Mouse (Mus musculus): ENCODE measurements around the gene Kif1c.

Kif1c gene

DNA sequence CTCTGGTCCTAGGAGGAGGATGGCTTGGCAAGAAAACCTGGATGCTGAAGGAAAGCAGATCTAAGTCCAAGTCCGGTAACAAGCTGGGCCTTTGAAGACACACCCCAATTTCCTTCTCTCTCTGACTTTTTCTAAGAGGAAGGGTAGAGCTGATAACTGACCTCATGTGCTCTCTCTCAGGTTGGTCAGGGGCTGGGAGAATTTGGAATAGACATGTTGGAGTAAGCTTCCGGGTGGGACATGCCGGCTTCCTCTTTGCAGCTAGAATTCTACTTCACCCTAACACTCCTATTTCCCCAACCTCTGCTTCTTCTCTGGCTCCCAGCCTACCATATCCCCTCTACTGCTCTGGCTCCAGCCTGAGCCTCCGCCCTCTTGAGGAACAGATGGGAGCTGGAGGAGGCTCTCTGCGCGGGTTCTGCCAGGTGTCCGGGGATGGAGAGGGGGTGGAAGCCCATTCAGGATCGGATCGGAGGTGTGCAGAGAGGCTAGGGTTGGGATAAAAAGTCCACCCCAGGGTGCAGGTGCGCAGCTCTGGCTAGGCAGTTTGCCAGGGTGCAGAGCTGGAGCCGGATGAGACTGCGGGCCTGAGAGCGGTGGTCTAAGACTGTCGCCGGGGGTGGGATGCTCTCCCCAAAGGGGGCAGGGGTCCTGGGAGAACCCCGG, 13.3 kb upstream of the Kif1c start:
- in situ Hi-C loops (cut with MboI; ENCODE audit: unreplicated experiment in 2 of 2): loop anchor here in 1 of 2 experiments (5.0 to 10.0 kb wide), 2 partner anchors 52 to 70 kb away; partner anchors contain the start of gene Gp1ba

DNA sequence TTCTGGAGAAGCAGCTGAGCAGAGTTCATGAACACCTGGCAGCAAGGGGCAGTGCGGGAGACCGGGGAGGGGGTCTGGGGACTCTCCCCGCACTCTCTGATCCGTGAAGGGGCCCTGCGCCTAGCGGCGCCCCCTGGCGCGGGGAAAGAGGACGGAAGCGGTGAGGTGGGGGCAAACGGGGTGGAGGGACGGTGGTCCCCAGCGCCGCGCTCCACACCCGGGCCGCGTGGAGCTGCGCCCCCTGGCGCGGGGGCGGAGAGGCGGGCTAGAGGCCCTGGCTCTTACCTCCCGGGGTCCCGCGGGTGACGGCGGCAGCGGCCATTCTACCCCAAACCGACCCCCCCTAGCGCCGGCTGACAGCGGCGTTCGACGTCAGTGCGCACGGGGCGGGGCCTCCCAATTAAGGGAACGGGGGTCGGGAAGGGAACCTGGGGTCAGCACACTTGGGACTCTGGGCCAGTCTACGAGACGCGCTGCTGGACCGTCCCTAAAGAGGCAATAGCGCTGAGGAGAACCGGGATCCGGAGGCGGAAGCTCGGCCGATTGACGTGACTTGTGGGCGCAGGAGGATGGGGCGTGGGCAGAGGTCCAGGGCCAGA, 12.6 kb upstream of the Kif1c start, which contains the start of gene Camta2:
Gene Camta2 (minus strand): TSS at position 505 of the 599 bp plus-strand sequence.
- in situ Hi-C loops (cut with MboI; ENCODE audit: unreplicated experiment in 2 of 2): loop anchor here in 1 of 2 experiments (5.0 to 10.0 kb wide), 2 partner anchors 53 to 70 kb away; partner anchors contain the start of gene Gp1ba

DNA sequence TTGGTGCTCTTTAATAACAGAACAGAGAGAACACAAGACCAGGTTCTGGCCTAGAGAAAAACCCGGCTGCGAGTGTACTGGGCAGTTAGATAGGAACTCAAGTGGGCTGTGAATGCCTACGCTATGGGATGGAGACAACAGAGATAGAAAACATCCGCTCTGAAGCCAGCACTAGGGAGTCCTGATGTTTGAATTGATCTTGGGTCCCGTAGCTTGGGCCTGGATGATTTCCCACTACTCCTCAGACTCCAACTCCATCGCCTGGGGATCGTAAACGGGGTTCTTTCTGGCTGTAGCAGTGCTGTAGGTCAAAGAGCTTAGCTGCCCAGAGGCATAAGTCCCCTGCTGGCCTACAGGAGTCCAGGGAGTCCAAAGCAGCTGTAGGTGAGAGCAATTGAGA, 12.0 kb upstream of the Kif1c start:
- in situ Hi-C loops (cut with MboI; ENCODE audit: unreplicated experiment in 2 of 2): loop anchor here in 1 of 2 experiments (5.0 to 10.0 kb wide), 2 partner anchors 54 to 69 kb away; partner anchors contain the start of gene Gp1ba

DNA sequence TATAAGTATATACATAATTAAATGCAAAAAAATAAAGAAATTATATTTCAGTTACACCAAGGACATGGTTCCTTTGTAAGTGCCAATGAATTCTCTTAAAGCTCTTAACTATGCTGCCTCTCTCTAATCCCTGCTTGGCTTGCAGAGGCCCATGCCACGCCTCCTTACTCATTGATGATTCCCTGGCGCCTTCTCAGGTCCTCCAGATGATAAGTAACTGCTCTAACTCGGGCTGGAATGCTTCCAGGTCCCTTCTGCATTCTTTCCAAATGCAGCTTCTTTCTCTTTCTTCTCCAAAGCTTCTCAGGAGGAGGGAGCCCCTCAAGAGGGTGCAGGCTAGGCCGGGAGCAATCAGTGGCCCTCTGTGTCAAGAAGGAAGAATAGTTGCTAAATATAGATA, 10.8 kb upstream of the Kif1c start:
- in situ Hi-C loops (cut with MboI; ENCODE audit: unreplicated experiment in 2 of 2): loop anchor here in 1 of 2 experiments (5.0 to 10.0 kb wide), 2 partner anchors 55 to 68 kb away; partner anchors contain the start of gene Gp1ba

DNA sequence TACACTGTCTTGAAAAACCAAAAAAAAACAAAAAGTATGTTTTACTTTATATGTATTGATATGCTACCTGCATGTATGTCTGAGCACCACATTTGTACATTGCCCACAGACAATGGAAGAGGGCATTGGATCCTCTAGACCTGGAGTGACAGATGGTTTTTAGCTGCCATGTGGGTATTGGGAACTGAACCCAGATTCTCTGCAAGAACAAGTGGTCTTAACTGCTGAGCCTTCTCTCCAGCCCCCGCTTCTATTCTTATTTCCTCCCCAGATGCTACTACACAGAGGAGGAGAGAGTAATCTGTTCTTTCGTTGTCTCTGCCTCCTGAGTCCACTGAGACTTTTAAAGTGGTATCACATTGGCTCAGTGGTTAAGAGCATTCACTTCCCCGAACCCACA, 6.8 kb upstream of the Kif1c start:
- in situ Hi-C loops (cut with MboI; ENCODE audit: unreplicated experiment in 2 of 2): no loop called here

DNA sequence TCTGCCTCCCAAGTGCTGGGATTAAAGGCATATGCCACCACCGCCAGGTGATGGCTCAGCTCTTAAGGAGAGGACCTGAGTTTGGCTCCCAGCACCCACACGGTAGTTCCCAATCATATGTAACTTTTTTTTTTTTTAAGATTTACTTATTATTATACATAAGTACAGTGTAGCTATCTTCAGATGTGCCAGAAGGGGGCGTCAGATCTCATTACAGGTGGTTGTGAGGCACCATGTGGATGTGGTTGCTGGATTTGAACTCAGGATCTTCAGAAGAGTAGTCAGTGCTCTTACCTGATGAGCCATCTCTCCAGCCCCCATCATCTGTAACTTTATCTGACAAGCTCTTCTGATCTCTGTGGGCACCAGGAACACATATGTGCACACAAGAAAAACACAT, 3.0 kb upstream of the Kif1c start:
- in situ Hi-C loops (cut with MboI; ENCODE audit: unreplicated experiment in 2 of 2): no loop called here

- in situ Hi-C loops (cut with MboI; ENCODE audit: unreplicated experiment in 2 of 2): no loop called here
Observed at GRCm38 (mm10) chr11:70699051-70699450, 1.3 kb upstream of the Kif1c start.

DNA sequence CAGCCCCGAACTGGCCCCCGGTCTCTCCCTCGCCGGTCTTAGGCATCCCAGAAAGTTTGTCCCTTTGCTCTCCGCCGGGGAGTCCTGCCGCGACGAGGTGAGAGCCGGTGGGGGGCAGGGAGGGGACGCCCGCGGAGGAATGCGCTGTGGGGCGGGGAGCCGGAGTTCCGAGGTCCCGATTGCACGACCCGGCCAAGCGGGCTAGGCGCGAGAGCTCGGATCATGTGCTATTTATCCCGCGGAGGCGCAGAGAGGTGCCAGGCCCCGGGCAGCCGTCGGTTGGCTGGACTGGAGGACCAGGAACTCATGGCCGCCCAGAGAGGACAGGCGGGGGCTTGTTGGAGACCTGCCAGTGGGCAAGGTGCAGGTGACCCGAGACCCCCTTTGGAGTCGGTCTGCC, 265 bp downstream of the Kif1c start:
- in situ Hi-C loops (cut with MboI; ENCODE audit: unreplicated experiment in 2 of 2): no loop called here

DNA sequence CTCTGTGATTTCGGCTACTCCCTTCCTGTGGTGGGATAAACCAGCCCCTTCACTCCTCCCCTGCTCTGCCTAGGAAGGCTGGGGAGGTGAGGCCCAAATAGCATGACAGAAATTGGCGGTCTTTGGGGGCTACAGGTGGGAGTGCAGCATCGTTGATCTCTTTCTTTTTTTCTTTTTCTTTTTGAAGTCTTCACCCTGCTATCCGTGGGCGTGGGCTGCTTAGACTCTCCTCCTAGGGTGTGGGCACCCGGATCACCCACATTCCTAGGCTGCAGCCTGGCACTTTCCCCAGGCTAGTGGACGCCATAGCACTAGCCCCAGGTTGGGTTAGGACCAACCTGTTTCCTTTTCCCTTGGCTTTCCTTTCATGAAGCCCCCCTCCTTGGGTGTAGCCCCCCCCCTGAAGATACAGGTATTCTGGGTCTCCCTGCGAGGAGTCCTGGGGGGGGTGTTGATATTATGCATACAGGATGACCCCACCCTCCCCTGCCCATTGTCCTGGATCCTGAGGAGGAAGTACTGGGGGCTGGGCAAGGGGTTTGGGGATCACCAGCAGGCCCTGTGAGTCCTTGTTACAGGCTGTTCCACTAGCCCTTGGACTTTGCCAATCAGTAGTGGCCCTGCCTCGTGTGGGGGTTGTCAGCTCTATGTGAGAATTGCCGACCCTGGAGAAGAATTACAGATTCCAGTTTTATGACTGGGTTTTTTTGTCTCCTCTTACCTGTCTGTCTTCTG, 1.0 kb downstream of the Kif1c start:
- in situ Hi-C loops (cut with MboI; ENCODE audit: unreplicated experiment in 2 of 2): no loop called here

DNA sequence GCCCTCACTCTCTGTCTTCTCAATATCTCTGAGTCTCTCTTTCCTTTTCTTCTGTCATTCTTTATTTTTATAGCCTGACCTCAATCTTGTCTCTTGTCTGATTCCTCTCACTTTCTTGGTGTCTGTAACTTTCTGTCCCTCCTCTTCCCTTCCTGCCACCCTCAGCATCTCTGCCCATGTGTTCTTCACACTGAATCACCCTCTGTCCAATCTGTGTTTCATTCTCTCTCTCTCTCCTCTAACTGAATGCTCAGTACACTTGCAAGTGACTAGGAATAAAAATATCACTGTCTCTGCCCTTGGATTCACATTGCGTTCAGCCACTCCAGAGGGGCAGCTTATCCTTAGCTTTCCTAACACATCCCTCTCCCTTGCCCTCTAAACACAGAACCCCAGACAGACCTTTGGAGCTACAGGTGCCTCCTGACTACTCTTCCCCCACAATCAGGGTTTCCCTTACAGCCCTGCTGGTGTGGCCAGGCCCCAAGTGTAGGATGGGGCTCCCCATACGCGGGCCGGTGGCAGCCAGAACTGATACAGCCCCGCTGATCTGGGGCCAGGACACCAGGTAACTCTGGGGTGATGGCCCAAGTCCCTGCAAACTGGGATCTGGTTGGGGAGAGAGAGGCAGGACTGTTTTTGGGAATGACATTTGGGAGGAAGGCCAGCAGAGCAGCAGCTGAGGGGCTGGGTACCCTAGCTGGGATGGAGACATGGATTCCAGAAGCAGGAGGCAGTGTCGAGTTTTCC, 1.8 kb downstream of the Kif1c start:
- in situ Hi-C loops (cut with MboI; ENCODE audit: unreplicated experiment in 2 of 2): no loop called here

DNA sequence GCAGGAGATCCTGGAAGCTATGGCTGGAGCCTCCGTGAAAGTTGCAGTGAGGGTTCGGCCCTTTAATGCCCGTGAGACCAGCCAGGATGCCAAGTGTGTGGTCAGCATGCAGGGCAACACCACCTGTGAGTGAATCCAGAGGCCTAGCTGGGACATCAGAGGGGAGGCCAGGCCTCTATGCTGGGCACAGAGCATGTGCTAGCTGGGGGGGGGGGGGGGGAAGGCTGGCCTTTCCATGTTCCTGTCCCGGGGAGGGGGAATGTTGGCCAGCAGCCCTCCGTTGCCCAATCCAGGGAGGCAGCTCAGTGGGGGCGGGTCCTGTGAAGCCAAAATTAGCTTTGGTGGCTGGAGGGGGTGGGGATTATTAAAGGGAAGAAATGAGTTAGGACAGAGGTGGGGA, 2.4 kb downstream of the Kif1c start:
- in situ Hi-C loops (cut with MboI; ENCODE audit: unreplicated experiment in 2 of 2): no loop called here

GRCm38 (mm10) chr11:70706127-70706526, 5.8 kb downstream of the Kif1c start:
- in situ Hi-C loops (cut with MboI; ENCODE audit: unreplicated experiment in 2 of 2): no loop called here

DNA sequence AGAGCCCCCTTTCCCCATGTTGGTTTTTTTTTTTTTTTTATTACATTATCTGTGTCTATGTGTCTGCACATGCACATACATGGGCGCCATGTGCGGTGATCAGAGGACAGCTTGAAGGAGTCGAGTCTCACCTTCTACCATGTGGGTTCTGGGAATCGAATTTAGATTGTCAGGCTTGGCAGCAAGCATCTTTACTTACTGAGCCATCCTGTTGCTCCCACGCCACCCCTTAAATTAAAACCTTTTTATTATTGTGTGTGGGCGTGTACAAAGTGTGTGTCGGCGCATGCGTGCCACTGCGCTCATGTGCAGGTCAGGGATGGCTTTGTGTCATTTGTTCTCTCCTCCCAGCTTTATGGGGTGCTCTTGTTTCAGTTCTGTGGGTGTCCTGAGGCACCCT, 10.7 kb downstream of the Kif1c start:
- in situ Hi-C loops (cut with MboI; ENCODE audit: unreplicated experiment in 2 of 2): no loop called here

GRCm38 (mm10) chr11:70713222-70713621, 12.9 kb downstream of the Kif1c start:
- in situ Hi-C loops (cut with MboI; ENCODE audit: unreplicated experiment in 2 of 2): no loop called here

GRCm38 (mm10) chr11:70715832-70716231, 15.5 kb downstream of the Kif1c start:
- in situ Hi-C loops (cut with MboI; ENCODE audit: unreplicated experiment in 2 of 2): no loop called here

GRCm38 (mm10) chr11:70718481-70718880, 18.1 kb downstream of the Kif1c start:
- in situ Hi-C loops (cut with MboI; ENCODE audit: unreplicated experiment in 2 of 2): no loop called here

GRCm38 (mm10) chr11:70720567-70720966, 20.2 kb downstream of the Kif1c start:
- in situ Hi-C loops (cut with MboI; ENCODE audit: unreplicated experiment in 2 of 2): no loop called here

- in situ Hi-C loops (cut with MboI; ENCODE audit: unreplicated experiment in 2 of 2): no loop called here
Observed at GRCm38 (mm10) chr11:70721072-70721471, 20.7 kb downstream of the Kif1c start.

- in situ Hi-C loops (cut with MboI; ENCODE audit: unreplicated experiment in 2 of 2): no loop called here
Observed at GRCm38 (mm10) chr11:70724706-70725105, 24.4 kb downstream of the Kif1c start.

DNA sequence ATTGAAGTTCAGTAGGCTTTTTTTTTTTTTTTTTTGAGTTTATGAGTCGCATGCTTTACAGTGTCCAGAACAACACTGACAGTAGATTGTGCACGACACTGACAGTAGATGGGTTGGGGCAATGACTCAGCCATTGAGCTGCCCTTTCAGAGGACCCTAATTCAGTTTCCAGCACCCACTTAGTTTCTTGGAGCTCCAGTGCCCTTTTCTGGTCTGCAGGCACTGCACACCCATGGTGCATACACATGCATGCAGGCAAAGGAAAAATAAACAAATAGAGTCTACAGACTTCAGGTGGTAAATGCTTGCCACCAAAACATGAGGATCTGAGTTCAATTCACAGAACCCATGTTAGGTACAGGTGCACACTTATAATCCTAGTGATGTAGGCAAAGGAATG, 26.2 kb downstream of the Kif1c start:
- in situ Hi-C loops (cut with MboI; ENCODE audit: unreplicated experiment in 2 of 2): no loop called here

GRCm38 (mm10) chr11:70727385-70727784, 27.0 kb downstream of the Kif1c start:
- in situ Hi-C loops (cut with MboI; ENCODE audit: unreplicated experiment in 2 of 2): no loop called here

Data from v-Abl transformed pro-B cells (cell line).